Mouse (Mus musculus): ENCODE results near the gene Lsm14b. TPM values are rescaled to one million over a fixed set of nuclear protein-coding genes. Genes with fewer than 3 reads are reported as not detected.

The Lsm14b gene
- polyA plus RNA-seq, 2 experiments = 1.7 to 10.7 TPM

GRCm38 (mm10) chr2:180041577-180042255 lies 16.9 kb downstream of the Lsm14b start:
- WGBS (ENCODE audit: insufficient replicate concordance) = under 1% methylated on average over 66 of the region's 66 CpGs
- Histone ChIP-seq H3K9ac (replicated peaks) (peak overlapping the region; percentile 84), H3K9me3 (ENCODE audit: control insufficient read depth, low read length) (no peaks in the 10 kb centered on the region), H3K4me2 (ENCODE audit: low read depth) (peak overlapping the region; percentile 100), H3K4me1 (replicated peaks; ENCODE audit: control insufficient read depth in 2 of 2, insufficient read depth in 2 of 2, low read length in 1 of 2) (peaks cover 10 to 13% of the 10 kb centered on the region in 2 experiments), H3K36me3 (replicated peaks; ENCODE audit: control insufficient read depth, insufficient read depth, low read depth) (peaks cover 29% of the 10 kb centered on the region), H3K27me3 (ENCODE audit: control insufficient read depth, insufficient read depth, low read length) (peaks cover 3% of the 10 kb centered on the region), H3K4me3 (ENCODE audit: insufficient read depth in 1 of 2, low read depth in 2 of 2, low read length in 2 of 2) (peak overlapping the region; percentile 73 to 81), H3K27ac (peak overlapping the region; percentile 83)
- peak; percentile 62 for ATAC-seq (ENCODE audit: insufficient read depth)
- TF ChIP-seq CTCF (IDR thresholded peaks at IDR 0.05; ENCODE audit: low read depth) (no peak), EP300 (IDR thresholded peaks at IDR 0.05; ENCODE audit: low read depth) (no peak)
- no peak for DNase-seq (ENCODE audit: low read depth in 3 of 3, low spot score in 3 of 3)

GRCm38 (mm10) chr2:180042256-180042857 lies 17.6 kb downstream of the Lsm14b start, which contains the start of the genes Psma7 and Ss18l1:
TSS of gene Psma7 (minus strand) at chr2:180042433.
TSS of gene Ss18l1 (plus strand) at chr2:180042509.
- Histone ChIP-seq H3K9me3 (ENCODE audit: control insufficient read depth, low read length) (no peaks in the 10 kb centered on the region), H3K4me1 (replicated peaks; ENCODE audit: control insufficient read depth in 2 of 2, insufficient read depth in 2 of 2, low read length in 1 of 2) (peaks cover 10 to 13% of the 10 kb centered on the region in 2 experiments), H3K4me2 (ENCODE audit: low read depth) (peak within 1 kb of the TSS; percentile 100), H3K9ac (replicated peaks) (peak within 1 kb of the TSS; percentile 84), H3K36me3 (replicated peaks; ENCODE audit: control insufficient read depth, insufficient read depth, low read depth) (peaks cover 23% of the 10 kb centered on the region), H3K4me3 (ENCODE audit: insufficient read depth in 1 of 2, low read depth in 2 of 2, low read length in 2 of 2) (peak within 1 kb of the TSS; percentile 73 to 81), H3K27me3 (ENCODE audit: control insufficient read depth, insufficient read depth, low read length) (peaks cover 3% of the 10 kb centered on the region), H3K27ac (peak within 1 kb of the TSS; percentile 83)
- ATAC-seq (ENCODE audit: insufficient read depth) = peak; percentile 97
- WGBS (ENCODE audit: insufficient replicate concordance) = under 1% methylated on average over 74 of the region's 78 CpGs
- peak; percentile 82 to 86 (median 82) for DNase-seq (ENCODE audit: low read depth in 3 of 3, low spot score in 3 of 3)
- peak; percentile 35; the same call in 1 of the 2 replicates for TF ChIP-seq CTCF (IDR thresholded peaks at IDR 0.05; ENCODE audit: low read depth)
- no peak for TF ChIP-seq EP300 (IDR thresholded peaks at IDR 0.05; ENCODE audit: low read depth)

- peak; percentile 6; the same call in 1 of the 2 replicates for ATAC-seq (ENCODE audit: insufficient read depth)
- under 1% methylated on average over 66 of the region's 66 CpGs for WGBS (ENCODE audit: insufficient replicate concordance)
These were observed 18.2 kb downstream of the Lsm14b start for GRCm38 (mm10) chr2:180042858-180043515.

GRCm38 (mm10) chr2:180045283-180045682 lies 20.5 kb downstream of the Lsm14b start:
- H3K27me3 ChIP-seq (ENCODE audit: control insufficient read depth, insufficient read depth, low read length) = peaks cover 3% of the 10 kb centered on the region
- no peaks in the 10 kb centered on the region for H3K9me3 ChIP-seq (ENCODE audit: control insufficient read depth, low read length)
- peaks cover under 1% of the 10 kb centered on the region for H3K36me3 ChIP-seq (replicated peaks; ENCODE audit: control insufficient read depth, insufficient read depth, low read depth)
- DNase-seq (ENCODE audit: low read depth in 3 of 3, low spot score in 3 of 3) (no peak), ATAC-seq (ENCODE audit: insufficient read depth) (no peak)
- no peak overlapping the region for H3K4me2 ChIP-seq (ENCODE audit: low read depth)
- no peak for TF ChIP-seq EP300 (IDR thresholded peaks at IDR 0.05; ENCODE audit: low read depth)
- peak; percentile 78 for TF ChIP-seq CTCF (IDR thresholded peaks at IDR 0.05; ENCODE audit: low read depth)
- 37% methylated on average over 4 of the region's 4 CpGs for WGBS (ENCODE audit: insufficient replicate concordance)
- no peak overlapping the region for H3K27ac ChIP-seq
- H3K4me3 ChIP-seq (ENCODE audit: insufficient read depth in 1 of 2, low read depth in 2 of 2, low read length in 2 of 2) = no peak overlapping the region
- no peak overlapping the region for H3K9ac ChIP-seq (replicated peaks)
- peaks cover 9 to 13% of the 10 kb centered on the region in 2 experiments for H3K4me1 ChIP-seq (replicated peaks; ENCODE audit: control insufficient read depth in 2 of 2, insufficient read depth in 2 of 2, low read length in 1 of 2)

More at GRCm38 (mm10) chr2:180042858-180043515, 18.2 kb downstream of the Lsm14b start:
- H3K27me3 ChIP-seq (ENCODE audit: control insufficient read depth, insufficient read depth, low read length) = peaks cover 3% of the 10 kb centered on the region
- TF ChIP-seq EP300 (IDR thresholded peaks at IDR 0.05; ENCODE audit: low read depth) (no peak), CTCF (IDR thresholded peaks at IDR 0.05; ENCODE audit: low read depth) (no peak)
- H3K4me2 ChIP-seq (ENCODE audit: low read depth) = peak overlapping the region; percentile 100
- DNase-seq (ENCODE audit: low read depth in 3 of 3, low spot score in 3 of 3) = no peak
- peak overlapping the region; percentile 73 to 81 for H3K4me3 ChIP-seq (ENCODE audit: insufficient read depth in 1 of 2, low read depth in 2 of 2, low read length in 2 of 2)
- H3K9me3 ChIP-seq (ENCODE audit: control insufficient read depth, low read length) = no peaks in the 10 kb centered on the region
- H3K4me1 ChIP-seq (replicated peaks; ENCODE audit: control insufficient read depth in 2 of 2, insufficient read depth in 2 of 2, low read length in 1 of 2) = peaks cover 10 to 13% of the 10 kb centered on the region in 2 experiments
- H3K36me3 ChIP-seq (replicated peaks; ENCODE audit: control insufficient read depth, insufficient read depth, low read depth) = peaks cover 17% of the 10 kb centered on the region
- peak overlapping the region; percentile 42 for H3K27ac ChIP-seq
- peak overlapping the region; percentile 77 for H3K9ac ChIP-seq (replicated peaks)

Data from liver, embryonic 14.5 days (tissue).